Mouse (Mus musculus): ENCODE measurements at regions not wholly inside any gene's neighbourhood (a gene's known extent, or its start where the extent isn't known, plus 50 kb on each side); places are given as distances from the start of the nearest gene placed in this dataset.

DNA sequence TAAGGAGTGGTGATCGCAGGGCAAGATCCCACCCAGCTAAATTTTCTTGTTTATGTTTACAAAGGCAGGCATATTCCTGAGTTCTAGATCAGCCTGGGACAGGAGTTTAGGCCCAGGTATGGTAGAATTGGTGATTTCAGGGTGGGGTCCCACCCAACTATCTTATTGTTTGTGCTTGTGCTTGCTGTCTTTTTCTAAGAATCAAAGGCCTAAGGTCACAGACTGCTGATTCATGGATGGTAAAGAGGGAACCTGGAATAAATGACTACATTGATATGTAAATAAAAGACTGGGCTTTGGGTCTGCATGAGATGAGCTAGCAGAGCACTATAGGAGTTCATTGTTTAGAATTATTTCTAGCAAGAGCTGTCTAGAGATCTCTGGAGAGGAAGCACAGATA, 152.3 kb upstream of the Slc7a11 start:
- Histone ChIP-seq H3K27me3 (ENCODE audit: low read depth, poor library complexity, severe bottlenecking) (no peaks in the 10 kb centered on the region), H3K4me1 (no peaks in the 10 kb centered on the region), H3K36me3 (no peaks in the 10 kb centered on the region), H3K27ac (replicated peaks) (no peak overlapping the region), H3K9me3 (replicated peaks) (0 out of 2 replicates have a peak, but pooled peaks cover 9% of the 10 kb centered on the region), H3K4me3 (no peak overlapping the region)
- WGBS = 97% methylated on average over 1 of the region's 1 CpGs
- DNase-seq (ENCODE audit: low spot score) = no peak

DNA sequence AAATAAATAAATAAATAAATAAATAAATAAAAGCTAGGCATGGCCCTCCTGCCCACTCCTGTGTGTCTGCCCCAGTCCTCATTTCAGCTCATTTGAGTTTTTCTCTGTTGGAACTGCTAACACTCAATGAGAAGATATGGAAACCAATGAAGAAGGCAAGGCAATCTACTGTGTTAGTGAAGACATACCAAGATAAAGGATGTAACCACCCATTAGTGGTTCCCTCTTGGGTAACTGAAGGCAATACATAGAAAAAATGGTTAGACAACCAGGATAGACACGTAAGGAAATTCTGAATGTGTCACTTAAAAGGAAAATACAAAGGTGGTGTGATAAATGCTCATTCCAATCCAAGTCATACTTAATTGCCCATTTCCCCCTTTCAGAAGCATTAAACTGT, 140.9 kb upstream of the Slc7a11 start:
- no peaks in the 10 kb centered on the region for H3K4me1 ChIP-seq
- no peaks in the 10 kb centered on the region for H3K36me3 ChIP-seq
- no peak for DNase-seq (ENCODE audit: low spot score)
- H3K4me3 ChIP-seq = no peak overlapping the region
- no peaks in the 10 kb centered on the region for H3K27me3 ChIP-seq (ENCODE audit: low read depth, poor library complexity, severe bottlenecking)
- WGBS = 89% methylated on average over 1 of the region's 1 CpGs
- no peak overlapping the region for H3K27ac ChIP-seq (replicated peaks)
- H3K9me3 ChIP-seq (replicated peaks) = no peaks in the 10 kb centered on the region

DNA sequence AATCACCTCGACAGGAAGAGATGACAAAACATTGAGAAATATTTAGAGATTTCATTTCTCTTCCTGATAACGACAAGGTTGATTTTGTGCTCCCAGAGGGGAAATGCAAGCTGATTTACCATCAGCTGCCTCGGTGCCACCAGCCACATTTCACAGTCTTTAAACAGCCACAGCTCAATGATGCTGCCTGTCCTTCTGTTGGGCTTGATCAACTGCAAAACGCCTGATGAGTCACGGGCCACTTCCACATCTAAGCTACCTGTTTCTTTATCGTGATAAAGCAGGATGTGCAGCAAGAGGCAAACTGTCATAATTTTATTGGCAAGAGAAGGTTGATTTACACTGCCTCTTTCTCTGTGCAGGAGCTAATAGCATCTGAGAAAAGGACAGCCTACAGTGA, 140.1 kb upstream of the Slc7a11 start:
- Histone ChIP-seq H3K4me1 (no peaks in the 10 kb centered on the region), H3K9me3 (replicated peaks) (no peaks in the 10 kb centered on the region), H3K4me3 (no peak overlapping the region), H3K27ac (replicated peaks) (no peak overlapping the region), H3K27me3 (ENCODE audit: low read depth, poor library complexity, severe bottlenecking) (no peaks in the 10 kb centered on the region), H3K36me3 (no peaks in the 10 kb centered on the region)
- 87% methylated on average over 6 of the region's 6 CpGs for WGBS
- no peak for DNase-seq (ENCODE audit: low spot score)

DNA sequence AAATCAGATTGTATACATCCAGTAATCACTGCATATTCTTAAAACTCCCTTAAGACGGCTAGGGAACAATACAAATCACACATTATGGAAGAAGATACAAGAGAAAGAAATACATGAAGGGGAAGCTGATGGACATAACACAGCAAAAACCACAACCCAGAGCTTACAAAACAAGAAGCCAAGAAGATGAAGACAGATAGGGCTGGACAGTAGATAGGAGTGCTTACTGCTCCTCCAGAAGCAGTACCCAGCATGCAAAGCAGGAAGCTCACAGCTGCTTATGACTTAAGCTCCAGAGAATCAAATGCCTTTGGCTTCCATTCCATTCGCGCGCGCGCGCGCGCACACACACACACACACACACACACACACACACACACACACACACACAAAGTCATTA, 131.0 kb upstream of the Slc7a11 start:
- no peak overlapping the region for H3K4me3 ChIP-seq
- H3K4me1 ChIP-seq = no peaks in the 10 kb centered on the region
- H3K36me3 ChIP-seq = no peaks in the 10 kb centered on the region
- DNase-seq (ENCODE audit: low spot score) = no peak
- no peak overlapping the region for H3K27ac ChIP-seq (replicated peaks)
- 98% methylated on average over 9 of the region's 9 CpGs for WGBS
- 0 out of 2 replicates have a peak, but pooled peaks cover 3% of the 10 kb centered on the region for H3K9me3 ChIP-seq (replicated peaks)
- H3K27me3 ChIP-seq (ENCODE audit: low read depth, poor library complexity, severe bottlenecking) = no peaks in the 10 kb centered on the region

DNA sequence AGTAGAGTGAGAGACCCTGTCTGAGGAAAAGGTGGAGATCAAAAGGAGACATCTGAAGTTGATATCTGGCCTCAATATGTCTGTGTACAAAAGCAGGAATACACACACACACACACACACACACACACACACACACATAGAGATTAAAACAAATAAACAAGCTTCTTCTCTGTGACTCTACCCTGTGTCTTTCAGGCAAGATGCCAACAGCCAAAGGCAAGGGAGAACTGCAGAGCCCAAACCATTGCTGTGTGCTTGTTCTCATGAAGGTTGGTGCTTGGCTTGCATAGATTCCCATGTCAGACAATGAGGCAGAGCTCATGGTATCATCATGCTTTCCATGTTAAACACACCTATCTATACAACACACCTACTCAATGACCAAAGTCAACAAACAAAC, 126.6 kb upstream of the Slc7a11 start:
- DNase-seq (ENCODE audit: low spot score) = no peak

DNA sequence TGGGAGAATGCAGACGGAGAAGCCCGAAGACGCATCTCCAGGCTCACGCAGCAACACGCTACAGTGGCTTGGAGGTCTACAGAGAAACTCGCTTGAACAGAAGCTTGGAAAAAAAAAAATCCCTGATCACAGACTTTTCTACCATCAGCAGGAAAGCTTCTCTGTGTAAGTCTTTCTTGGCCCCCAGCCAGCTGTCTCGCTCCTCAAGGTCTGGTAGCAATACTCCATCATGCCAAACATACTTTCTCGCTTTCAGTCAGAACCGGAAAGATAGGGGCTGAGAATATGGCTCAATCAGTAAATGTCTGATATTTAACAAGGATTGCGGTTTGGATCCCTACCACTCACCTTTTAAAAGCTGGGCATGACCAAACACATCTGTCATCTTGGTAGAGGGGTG, 126.2 kb upstream of the Slc7a11 start:
- no peak overlapping the region for H3K4me3 ChIP-seq
- H3K27ac ChIP-seq (replicated peaks) = no peak overlapping the region
- no peak for DNase-seq (ENCODE audit: low spot score)
- 0 out of 2 replicates have a peak, but pooled peaks cover 3% of the 10 kb centered on the region for H3K9me3 ChIP-seq (replicated peaks)
- H3K4me1 ChIP-seq = no peaks in the 10 kb centered on the region
- H3K27me3 ChIP-seq (ENCODE audit: low read depth, poor library complexity, severe bottlenecking) = no peaks in the 10 kb centered on the region
- no peaks in the 10 kb centered on the region for H3K36me3 ChIP-seq
- whole genome bisulfite sequencing = 91% methylated on average over 10 of the region's 10 CpGs

More for the DNA sequence above, 126.6 kb upstream of the Slc7a11 start:
- Histone ChIP-seq H3K27ac (replicated peaks) (no peak overlapping the region), H3K4me1 (no peaks in the 10 kb centered on the region), H3K36me3 (no peaks in the 10 kb centered on the region), H3K27me3 (ENCODE audit: low read depth, poor library complexity, severe bottlenecking) (no peaks in the 10 kb centered on the region), H3K9me3 (replicated peaks) (0 out of 2 replicates have a peak, but pooled peaks cover 3% of the 10 kb centered on the region), H3K4me3 (no peak overlapping the region)

DNA sequence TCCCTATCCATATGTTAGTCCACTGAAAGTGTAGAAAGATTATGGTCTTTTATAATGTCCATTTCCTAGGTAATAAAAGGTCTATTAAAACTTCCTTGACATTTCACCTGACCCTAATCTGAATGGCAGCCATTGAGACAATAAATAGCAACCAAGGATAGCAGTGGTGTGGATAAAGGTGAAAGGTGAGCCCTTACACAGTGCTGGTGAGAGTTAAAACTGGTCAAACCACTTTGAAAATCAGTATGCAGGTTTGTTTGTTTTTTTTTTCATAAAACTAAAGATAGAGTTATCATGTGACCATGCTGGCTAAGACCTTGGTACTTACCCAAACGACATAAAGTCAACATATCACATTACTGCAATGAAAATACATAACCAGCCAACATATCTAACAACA, 110.7 kb upstream of the Slc7a11 start:
- Histone ChIP-seq H3K9me3 (replicated peaks) (no peaks in the 10 kb centered on the region), H3K27ac (replicated peaks) (no peak overlapping the region), H3K4me1 (peaks cover 13% of the 10 kb centered on the region), H3K36me3 (no peaks in the 10 kb centered on the region), H3K27me3 (ENCODE audit: low read depth, poor library complexity, severe bottlenecking) (no peaks in the 10 kb centered on the region), H3K4me3 (no peak overlapping the region)
- DNase-seq (ENCODE audit: low spot score) = no peak
- 53% methylated on average over 1 of the region's 1 CpGs for WGBS

DNA sequence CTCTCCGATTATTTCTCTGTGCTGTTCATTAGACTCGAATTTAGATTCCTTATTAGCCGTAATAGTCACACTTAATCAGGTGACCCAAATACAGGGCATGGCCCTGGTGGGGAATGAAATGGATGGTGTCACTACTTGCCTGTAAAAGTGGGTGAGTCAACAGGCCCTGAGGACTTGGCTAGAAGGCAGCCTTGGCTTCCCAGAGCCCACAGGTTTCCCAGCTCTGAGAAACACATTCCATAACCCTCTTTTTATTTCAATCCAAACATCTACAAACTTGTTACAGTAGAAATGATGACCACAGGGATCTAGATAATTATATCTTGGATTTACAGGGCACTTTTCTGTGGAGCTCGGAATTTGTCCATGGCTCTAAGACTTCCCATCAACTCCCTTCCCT, 105.2 kb upstream of the Slc7a11 start:
- Histone ChIP-seq H3K27me3 (ENCODE audit: low read depth, poor library complexity, severe bottlenecking) (no peaks in the 10 kb centered on the region), H3K9me3 (replicated peaks) (no peaks in the 10 kb centered on the region), H3K36me3 (no peaks in the 10 kb centered on the region), H3K27ac (replicated peaks) (no peak overlapping the region), H3K4me3 (no peak overlapping the region), H3K4me1 (peaks cover 13% of the 10 kb centered on the region)
- no peak for DNase-seq (ENCODE audit: low spot score)
- WGBS = 91% methylated on average over 4 of the region's 4 CpGs

DNA sequence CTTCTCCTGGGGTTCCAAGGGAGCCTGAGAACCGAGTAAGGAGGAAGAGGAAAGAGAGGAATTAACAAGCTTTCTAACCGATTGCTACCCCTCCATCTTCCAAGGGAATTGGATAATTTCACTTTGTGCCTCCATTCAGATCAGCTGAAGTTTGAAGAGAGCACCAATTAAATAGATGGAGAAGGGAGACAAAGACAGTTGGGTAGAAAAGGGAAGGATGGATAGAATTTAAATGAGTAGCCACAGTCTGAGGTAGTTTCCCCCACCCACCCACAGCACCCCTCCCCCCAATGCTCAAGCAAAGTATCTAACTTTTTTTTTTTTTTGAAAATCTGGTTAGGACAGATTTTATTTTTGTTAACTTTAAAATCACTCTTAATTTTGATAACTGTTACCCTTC, 87.2 kb upstream of the Slc7a11 start:
- H3K9me3 ChIP-seq (replicated peaks) = peaks cover 3% of the 10 kb centered on the region; the same call in 1 of the 2 replicates
- no peak overlapping the region for H3K4me3 ChIP-seq
- H3K4me1 ChIP-seq = 0 out of 2 replicates have a peak, but pooled peaks cover 3% of the 10 kb centered on the region
- no peak overlapping the region for H3K27ac ChIP-seq (replicated peaks)
- no peaks in the 10 kb centered on the region for H3K27me3 ChIP-seq (ENCODE audit: low read depth, poor library complexity, severe bottlenecking)
- WGBS = 51% methylated on average over 2 of the region's 2 CpGs
- H3K36me3 ChIP-seq = no peaks in the 10 kb centered on the region
- no peak for DNase-seq (ENCODE audit: low spot score)

DNA sequence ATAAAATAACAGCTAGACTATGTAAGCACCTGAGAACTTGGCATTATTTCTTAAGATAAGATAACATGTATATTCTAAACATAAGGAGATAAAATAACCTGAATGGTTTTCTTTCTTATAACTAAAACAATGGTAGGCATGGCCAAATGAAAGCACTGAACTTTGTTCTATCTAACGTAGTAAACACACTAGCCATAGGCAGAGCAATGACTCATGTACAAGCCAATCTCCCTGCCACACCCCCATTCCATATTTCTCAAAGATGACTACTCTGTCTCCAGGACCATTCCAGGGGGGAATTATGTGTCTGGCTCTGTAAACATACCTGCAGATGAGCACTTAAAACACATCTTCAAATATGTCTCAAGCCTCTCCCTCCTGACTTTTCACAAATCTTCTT, 80.6 kb upstream of the Slc7a11 start:
- no peak overlapping the region for H3K27ac ChIP-seq (replicated peaks)
- 86% methylated on average over 1 of the region's 1 CpGs for WGBS
- no peaks in the 10 kb centered on the region for H3K4me1 ChIP-seq
- DNase-seq (ENCODE audit: low spot score) = no peak
- no peaks in the 10 kb centered on the region for H3K9me3 ChIP-seq (replicated peaks)
- H3K36me3 ChIP-seq = no peaks in the 10 kb centered on the region
- no peak overlapping the region for H3K4me3 ChIP-seq
- no peaks in the 10 kb centered on the region for H3K27me3 ChIP-seq (ENCODE audit: low read depth, poor library complexity, severe bottlenecking)

DNA sequence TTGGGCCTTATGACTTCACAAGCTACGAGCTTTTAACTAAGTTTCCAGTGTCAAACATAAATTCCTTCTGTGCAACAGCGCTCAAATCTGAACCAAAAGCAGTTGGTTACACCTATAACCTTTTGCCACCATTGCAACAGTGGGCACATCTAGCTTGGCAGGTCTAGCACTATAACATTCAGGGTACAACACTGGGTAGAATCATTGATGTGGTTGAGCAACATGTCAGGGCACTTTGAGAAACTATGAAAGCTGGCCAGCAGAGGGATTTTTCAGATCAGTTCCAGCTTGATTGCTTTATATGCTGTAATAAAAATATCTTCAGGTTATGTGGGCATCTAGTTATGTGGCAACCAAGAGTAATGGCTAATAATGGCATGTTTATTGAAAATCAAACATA, 63.8 kb upstream of the Slc7a11 start:
- Histone ChIP-seq H3K4me3 (no peak overlapping the region), H3K36me3 (no peaks in the 10 kb centered on the region), H3K4me1 (no peaks in the 10 kb centered on the region), H3K9me3 (replicated peaks) (no peaks in the 10 kb centered on the region), H3K27me3 (ENCODE audit: low read depth, poor library complexity, severe bottlenecking) (no peaks in the 10 kb centered on the region), H3K27ac (replicated peaks) (no peak overlapping the region)
- 87% methylated on average over 2 of the region's 2 CpGs for WGBS
- no peak for DNase-seq (ENCODE audit: low spot score)

All from midbrain, embryonic 10.5 days (tissue).